Mouse (Mus musculus) brain, embryonic 14.5 days (tissue): Measurements from ENCODE around the gene Nkap.

Source experiments
- CTCF ChIP-seq: fragments of 200-500 bp; IDR thresholded peaks from 2 replicates; pipeline ENCODE4 v1.5.1; 2012; ENCODE audit warnings: inconsistent platforms, mild to moderate bottlenecking, moderate library complexity, borderline replicate concordance; ENCODE audit not compliant: insufficient read depth, insufficient read length; ENCODE audit errors: extremely low read depth
- POLR2A ChIP-seq: fragments of 200-500 bp; IDR thresholded peaks from 2 replicates; pipeline ENCODE4 v1.6.1; 2012; ENCODE audit warnings: mild to moderate bottlenecking, inconsistent platforms, borderline replicate concordance; ENCODE audit not compliant: poor library complexity, insufficient read depth, insufficient read length, severe bottlenecking; ENCODE audit errors: extremely low read depth

GRCm38 (mm10) chrX:37141732-37142131, 15.1 kb downstream of the Nkap start:
- no peak for TF ChIP-seq POLR2A
- no peak for TF ChIP-seq CTCF
